Mouse (Mus musculus) frontal cortex, postnatal 25 days (tissue): Measurements from ENCODE around the gene Slc39a5.

ENCODE experiments used
- DNase-seq, 2 experiments: peaks; one replicate each; pipeline ENCODE4 v3.0.0; 2022; ENCODE audit warnings: low spot score in 2 of 2

Gene Slc39a5

DNA sequence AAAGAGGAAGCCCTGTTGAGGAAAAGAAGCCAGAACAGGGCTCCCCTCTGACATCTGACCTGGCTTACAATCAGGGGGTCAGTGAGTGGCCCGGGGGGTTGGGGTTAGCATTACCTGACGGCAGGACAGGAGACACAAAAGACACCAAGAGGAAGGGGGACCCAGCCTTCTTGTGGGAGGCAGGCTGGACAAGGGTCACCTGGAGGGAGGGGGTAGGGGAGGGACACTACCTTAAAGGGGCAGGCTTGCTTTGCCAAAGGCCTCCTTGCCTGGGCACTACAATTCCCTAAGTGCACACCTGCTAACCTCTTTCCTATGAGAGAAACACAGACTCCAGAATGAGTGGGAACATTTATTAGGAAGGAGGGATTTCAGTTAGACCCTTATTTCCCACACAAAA lies at the start of gene Slc39a5:
Slc39a5 (minus strand) TSS at position 174 of the 400 bp plus-strand sequence.
- DNase-seq = no peak

DNA sequence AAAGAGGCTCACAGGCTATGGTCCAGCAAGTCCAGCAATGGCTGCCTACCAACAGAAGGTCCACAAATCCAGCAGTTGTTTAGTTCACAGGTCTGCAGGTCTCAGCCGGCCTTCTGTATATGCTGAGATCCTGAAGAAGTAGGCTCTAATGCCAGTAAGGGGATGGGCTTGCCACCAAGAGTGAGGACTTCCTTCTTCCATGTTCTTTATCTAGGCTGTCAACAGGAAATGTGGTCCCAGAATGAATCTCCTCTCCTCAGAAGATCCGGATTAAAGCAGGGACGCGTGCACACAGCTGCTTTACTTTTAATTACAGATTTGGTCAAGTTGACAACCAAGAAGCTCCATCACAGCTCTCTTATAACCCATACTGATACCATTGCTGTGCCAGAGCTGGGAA lies 44.4 kb upstream of the Slc39a5 start:
- no peak for DNase-seq

DNA sequence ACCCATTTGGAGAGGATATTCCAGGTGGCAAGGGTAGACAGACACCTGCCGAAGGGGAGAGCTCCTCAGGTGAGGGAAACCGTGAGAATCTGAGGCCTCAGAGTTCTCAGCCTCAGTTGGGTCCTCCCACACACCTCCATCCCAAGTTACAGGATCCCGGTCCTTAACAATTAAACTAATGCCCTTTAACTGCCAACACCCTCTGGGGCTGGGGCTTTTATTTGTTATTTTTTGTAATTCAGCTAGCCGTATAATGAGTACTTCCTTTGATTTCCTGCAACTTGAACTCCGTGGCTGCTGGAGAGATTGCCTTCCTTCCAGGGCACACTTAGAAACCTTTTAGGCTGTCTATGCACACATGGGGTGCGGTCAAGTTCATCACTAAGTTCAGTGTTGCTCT lies 43.3 kb upstream of the Slc39a5 start:
- no peak for DNase-seq

DNA sequence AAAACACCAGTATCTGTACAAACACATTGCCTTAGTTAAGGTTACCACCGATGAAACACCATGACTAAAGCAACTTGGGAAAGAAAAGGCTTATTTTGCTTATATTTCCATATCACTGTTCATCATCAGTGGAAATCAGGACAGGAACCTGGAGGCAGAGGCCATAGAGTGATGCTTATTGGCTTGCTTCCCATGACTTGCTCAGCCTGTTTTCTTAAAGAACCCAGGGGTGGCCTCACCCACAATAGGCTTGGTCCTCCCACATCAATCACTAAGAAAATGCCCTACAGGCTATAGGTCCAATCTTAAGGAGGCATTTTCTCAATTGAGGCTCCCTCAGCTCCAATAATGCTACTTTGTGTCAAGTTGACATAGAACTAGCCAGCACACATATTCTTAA lies 41.7 kb upstream of the Slc39a5 start:
- DNase-seq = no peak

DNA sequence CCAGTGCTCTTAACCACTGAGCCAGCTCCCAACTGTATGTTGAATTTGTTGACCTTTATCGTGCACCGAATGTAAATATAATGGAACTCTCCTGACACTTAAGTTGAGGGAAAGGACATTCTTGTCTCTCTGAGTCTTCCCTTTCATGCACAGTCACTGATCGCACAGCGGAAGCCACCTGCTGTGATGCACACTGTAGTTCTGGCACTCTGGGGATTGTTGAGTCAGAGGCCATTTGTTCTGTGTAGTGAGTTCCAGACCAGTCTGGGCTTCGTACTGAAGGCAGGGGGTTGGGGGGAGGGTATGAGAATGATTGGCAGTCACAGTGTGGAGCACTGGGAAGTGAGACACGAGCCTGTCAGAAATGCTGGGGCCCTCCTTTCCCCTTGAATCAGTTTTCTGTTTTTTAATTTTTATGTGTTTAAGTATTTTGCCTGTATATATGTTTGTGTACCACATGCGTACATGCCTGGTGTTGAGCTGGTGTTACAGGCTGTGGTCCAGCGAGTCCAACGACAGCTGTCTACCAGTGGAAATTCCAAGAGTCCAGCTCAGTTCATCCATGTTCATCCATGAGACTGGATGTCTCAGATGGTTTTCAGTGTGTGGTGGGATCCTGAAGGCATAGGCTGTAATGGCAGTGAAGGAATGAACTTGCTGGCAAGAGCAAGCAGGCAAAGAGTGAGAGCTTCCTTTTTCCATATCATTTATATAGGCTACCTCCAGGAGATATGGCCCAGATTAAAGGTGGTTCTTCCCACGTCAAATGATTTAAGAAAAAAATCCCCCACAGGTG lies 40.5 kb upstream of the Slc39a5 start:
- no peak for DNase-seq

DNA sequence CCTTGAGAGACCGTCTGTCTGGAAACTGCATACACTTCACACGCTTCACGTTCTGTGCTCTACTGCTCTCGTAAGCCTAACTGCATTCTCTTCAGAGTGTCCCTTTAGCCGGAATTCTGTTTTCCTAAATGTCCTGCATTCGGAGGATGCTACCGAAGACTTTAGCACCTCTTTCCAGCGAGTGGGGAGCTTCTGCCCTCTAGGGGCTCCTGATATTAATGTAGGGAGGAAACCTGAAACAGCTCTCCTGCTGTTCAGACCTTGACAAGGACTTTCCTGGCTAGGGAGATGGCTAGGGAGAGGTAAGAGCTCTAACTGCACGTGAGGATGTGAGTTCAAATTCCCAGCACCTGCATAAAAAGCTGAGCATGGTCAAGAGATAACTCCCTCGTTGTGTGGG lies 39.4 kb upstream of the Slc39a5 start:
- DNase-seq = no peak

DNA sequence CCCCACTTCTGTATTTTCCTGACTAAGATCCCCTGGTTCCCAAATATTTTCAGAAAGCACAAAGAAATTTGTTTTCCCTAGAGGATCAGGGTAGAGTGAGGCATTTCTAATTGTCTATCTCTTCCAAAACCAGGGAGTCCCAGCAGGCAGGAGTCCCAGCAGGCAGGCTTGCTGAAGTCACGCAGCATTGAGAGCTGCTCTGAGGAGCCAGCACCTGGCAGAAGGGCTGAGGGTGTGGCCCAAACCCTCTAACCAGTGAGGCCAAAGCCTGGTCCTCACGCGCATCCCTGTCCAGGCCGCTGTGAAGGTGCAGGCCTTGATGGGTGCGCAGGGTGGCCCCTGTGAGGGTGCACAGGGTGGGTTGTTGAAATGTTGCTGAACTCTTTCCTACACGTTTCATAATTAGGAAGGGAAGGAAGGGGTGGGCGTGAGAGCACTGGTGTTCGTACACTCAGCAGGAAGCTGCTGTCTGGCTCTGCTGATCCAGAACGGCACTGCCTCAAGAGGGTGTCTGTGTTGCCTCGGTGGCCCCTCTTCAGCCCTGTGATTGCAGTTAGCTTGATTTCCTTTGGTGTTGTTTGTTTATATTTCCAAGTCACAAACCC lies 37.7 kb upstream of the Slc39a5 start:
- no peak for DNase-seq

DNA sequence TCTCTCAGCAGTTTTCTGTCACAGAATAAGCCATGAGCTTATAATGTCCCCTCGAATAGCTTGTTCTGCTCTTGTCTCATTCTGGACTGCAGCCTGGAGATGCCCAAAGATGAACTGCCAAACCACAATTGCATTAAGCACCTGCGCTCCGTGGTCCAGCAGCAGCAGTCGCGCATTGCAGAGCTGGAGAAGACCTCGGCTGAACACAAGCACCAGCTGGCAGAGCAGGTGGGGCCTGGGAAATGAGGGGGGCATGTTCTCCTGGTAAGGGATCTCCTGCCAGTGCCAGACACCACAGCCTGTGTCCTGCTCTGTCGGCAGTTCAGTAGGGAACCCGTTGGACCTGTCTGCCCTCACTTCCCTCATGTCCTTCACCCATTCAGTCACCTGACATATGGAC lies 35.3 kb upstream of the Slc39a5 start:
- no peak for DNase-seq

DNA sequence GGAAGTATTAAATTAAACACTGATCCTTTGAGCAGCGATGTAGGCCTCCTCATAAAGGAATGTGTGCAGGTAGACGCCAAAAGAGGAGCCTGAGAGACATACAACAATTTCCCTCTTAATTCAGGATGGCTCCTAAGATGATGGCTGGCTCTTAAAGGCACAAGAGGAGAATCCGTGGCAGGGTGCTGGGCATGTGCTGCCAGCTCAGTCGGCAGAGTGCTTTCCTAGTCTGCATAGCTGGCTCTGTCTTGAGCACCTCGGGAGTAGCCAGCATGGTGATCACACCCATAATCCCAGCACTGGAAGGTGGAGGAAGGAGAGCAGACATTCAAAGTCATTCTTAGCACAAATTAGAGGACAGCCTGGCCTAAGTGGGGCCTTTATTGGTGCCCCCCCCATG lies 34.8 kb upstream of the Slc39a5 start:
- no peak for DNase-seq

DNA sequence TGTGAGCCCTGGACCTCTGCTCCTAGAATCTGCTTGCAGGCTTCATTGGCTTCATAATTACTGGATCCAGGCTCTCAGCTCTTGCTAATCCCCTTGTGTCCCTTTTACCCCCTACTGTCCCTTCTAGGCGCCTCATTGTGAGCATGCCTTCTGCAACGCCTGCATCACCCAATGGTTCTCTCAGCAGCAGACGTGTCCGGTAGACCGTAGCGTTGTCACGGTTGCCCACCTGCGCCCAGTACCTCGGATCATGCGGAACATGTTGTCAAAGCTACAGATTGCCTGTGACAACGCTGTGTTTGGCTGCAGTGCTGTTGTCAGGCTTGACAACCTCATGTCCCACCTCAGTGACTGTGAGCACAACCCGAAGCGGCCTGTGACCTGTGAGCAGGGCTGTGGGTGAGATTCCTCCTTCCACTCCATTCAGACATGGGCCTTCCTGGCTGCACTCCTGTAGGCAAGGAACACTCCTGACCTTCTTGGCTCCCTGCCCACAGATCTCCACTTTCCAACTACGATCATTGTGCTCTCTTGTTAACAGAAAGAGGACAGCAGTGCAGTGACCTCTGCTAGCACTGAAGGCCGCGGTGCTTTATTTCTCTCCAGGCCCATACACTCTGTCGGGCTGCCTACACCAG lies 34.3 kb upstream of the Slc39a5 start:
- DNase-seq = no peak

DNA sequence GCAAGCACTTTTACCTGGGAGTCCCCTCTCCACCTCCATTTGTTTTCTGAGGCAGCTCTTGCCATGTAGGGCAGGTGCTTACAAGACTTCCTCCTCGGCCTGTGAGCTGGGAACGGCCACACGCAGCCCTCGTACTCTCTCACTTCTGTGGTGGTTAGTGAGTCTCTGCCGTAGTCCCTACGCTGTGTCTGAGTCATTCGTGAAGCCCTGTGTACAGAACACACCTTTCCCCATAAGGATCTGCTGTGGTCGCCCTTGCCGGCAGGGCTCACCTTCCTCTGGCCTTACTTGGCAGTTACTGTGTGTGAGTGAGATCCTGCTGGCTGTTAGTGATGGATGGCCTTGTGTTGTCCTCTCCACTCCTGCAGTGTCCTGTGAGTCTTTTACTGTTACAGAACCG lies 33.7 kb upstream of the Slc39a5 start:
- no peak for DNase-seq

DNA sequence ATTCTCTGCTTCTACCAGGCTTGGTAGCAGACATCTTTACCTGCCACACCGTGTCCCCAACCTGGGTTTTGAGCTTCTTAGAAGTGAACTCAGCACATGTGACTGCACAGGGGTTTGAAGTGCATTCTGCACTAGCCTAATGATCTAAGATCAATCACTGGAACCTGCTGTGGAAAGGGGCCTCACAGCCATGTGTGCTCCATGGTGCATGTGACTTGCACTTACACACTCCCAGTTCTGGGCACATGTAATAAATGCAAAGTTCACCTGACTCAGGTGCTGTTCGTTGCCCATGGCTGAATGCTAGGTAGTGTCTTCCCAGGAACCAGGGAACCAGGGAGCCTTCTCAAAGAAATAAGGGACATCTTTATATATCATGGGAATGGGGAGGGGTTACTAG lies 32.4 kb upstream of the Slc39a5 start:
- DNase-seq = no peak

DNA sequence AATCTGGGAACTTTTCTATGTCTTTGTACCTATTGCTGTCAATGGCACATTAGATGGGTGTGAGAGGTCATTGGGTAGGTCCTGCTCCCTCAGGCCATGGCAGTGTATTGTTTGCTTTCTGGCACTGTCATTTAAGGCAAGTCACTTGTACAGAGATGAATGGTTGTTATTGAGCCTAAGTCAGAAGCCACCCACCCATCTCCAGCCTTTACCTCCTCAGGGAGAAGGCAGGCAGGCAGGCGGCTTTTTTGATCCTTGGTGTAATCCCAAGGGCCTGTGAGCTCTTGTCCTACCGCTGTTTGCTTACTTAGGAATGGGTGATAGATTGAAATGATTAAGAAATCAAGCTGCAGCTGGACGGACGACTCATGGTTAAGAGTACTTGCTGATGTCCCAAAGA lies 28.4 kb upstream of the Slc39a5 start:
- DNase-seq = no peak

DNA sequence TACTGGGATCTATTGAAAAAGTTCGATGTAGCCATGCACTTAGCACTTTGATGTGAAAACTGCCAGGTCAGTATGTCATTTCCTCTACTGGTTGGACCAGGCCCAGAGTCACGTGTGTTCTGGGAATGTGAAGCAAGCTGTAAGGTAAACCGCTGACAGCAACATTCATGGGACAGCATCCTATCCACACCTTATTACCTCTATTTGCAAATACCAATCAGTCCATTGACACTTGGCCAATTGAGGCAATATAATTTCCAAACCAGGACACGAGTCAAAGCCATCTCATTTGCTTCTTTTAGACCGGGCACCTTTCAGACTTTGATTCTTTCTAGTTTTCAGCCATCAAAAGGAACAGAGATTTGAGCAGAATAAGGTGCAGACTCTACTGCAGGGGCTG lies 28.0 kb upstream of the Slc39a5 start:
- no peak for DNase-seq

DNA sequence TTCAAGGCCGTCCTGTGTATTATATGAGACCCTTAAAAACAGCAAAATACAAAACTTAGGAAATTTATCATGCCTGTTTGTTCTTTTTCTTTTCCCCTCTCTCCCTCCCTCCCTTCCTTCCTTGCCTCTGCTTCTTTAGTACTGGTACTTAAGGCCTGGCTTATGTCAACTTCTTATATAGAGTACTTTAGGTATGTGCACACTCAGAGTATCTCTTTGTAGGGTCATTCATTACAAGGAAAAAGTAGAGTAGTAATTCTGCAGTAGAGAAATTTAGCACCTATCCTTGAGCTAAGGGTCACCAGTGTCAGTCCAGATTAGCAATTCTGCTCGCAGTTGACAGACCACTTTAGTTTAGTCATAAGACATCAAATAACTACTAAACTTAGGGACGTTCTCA lies 24.2 kb upstream of the Slc39a5 start:
- DNase-seq = no peak

DNA sequence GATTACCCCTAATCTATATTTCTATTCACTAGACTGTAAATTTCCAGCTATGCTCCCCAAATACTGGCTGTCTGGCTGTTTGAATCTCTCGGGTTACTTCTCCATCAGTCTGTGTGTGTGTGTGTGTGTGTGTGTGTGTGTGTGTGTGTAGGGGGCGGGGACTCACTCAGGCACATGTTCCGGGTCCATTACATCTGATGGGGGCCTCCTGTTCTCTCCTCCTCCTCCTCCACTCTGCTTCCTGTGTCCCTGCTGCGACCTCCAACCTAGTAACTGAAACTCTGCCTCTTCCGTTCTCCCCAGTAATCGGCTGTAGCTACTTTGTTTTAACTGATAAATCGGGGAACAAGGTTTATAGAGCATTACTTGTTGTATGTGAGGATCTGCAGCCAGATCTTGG lies 23.6 kb upstream of the Slc39a5 start:
- DNase-seq = no peak

DNA sequence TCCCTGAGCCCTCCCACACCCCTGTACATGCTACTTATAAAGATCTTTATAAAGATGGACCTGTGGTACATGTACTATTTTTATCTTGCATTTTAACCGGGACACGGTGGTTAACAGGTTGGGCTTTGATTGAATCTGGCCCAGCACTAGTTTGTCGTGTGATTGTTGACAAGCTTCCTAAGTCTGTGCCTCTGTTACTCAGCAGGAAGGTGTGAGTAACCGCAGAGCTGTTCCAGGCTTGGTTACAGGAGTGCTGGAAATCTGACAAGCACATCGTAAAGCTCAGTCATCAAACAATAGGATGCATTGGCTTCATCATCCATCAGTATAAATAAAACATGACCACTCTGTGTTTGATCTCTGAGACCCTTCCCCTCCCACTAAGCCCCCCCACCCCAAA lies 21.4 kb upstream of the Slc39a5 start:
- DNase-seq = no peak

DNA sequence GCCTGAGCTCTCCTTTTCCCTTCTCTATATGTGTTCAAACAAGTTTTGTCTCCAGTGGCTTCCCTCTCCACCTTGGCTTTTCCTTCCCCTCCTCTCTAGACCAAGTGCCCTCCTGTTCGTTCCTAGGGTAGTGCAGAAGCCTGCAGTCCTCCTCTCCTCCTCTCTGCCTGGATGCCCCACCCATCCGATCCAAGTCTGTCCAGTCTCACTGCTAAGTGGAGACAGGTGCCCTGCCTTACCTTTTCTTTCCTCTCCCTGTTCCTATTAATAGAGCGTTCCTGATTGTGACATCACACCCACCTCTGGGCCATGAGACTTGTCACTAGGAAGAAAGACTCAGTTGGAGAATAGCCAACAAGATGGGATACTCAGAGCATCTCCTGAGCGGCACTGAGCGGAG lies 13.8 kb upstream of the Slc39a5 start:
- no peak for DNase-seq

DNA sequence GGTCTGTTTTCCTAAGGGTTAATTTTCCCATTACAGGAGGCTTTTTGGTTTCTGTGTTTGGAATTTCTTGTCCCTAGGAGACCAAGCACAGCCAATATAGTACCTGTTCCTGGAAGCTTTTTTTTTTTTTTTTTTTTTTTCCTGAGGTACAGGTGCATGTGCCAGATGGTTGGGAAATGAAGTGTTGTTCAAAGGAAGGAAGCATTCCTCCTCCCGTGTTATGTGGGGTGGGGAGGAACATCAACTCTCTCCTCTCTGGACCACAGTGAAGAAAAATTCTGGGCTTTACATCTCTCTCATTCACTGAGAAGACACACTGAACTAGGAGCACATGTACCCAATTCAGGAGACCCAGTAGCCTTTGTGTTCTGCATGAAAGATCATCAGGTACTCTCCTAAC lies 12.0 kb upstream of the Slc39a5 start:
- no peak for DNase-seq

DNA sequence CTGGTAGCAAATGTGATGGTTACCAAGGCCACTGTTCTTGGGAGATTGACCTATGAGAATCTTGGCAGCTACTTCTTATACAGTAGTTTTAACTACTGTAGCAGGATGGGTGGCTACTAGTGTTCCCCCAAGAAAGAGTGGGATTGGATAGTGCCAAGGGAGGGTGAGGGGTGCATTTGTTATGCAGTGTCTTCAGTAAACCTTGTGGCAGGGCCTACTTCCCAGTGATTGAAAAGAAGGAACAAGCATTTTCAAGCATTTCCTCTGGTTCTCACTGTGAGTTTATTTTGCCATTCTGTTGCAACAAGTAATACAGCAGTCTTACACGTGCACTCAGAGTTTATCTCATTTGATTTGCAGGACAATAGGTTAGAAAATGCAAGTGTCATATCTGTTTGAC lies 11.5 kb upstream of the Slc39a5 start:
- DNase-seq = no peak

DNA sequence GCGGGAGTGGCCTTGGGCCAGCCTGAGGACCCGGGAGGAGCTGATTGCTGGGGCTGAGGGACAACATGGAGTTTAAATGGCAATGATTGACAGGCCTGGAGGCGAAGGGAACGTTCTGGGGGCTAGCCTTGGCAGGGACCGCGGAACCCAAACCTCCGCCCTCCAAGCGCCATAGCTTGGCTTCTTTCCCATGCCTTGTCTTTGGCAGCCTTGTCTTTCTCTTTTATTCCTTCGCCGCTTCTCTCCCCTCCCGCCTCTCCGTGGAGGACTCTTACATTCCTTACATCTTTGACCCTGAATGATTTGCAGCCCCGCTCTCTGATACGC lies 11.0 kb upstream of the Slc39a5 start:
- no peak for DNase-seq

DNA sequence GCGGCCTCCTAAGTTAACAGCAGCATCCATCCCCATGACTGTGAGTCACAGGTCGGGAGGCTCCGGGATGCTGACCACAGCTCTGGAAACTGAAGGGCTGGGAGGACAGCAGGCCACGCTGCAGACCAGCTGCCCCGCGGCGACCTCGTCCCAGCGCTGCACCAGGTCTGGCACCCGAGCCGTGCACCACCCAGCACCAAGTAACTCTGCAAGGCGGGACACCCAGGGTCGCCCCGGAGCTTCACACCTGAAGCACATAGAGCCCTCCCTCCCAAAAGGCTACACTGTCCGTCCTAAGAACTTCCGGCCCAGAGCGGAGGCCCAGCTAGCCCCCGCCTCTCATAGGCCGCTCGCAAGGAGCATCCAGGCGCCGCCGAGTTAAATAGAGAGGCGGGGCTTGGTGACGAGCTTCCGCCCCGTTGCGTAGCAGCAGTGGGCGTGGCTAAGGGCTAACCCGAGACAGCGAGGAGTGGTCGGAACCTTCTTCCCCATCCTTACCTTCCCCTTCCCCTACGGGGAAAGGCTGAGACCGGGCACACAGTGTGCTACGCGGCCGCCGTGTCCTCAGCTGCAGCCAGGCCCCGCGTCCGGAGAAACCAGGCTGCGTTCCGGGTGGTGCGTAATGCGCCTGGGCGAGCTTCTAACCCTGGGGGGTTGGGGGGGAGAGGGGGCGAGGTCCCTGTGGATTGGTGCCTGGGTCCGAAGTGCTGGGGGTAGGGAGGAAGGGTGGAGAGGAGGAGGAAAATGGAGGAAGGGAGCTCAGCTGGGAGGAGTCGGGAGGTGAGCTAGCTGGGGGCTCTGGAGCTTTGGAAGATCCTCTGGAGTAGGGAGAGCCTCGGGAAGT lies 10.4 kb upstream of the Slc39a5 start, which contains the start of the genes Nabp2 and Rnf41:
Nabp2 (minus strand) TSS at position 282 of the 844 bp plus-strand sequence.
Rnf41 (plus strand) TSS at position 447 of the 844 bp plus-strand sequence.
- peak; percentile 83 to 92 for DNase-seq

DNA sequence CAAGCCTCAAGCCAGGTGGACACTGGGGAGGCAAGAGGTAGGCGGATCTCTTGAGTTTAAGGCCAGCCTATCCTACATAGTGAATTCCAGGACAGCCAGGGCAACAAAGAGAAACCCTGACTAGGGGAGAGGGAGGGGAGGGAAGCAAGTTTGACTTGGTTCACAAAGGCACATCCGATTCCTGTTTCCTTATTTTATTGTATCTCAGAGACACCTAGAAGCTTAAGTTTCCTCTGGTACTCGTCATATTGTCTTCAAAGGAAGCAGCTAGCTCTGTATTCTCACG lies 9.5 kb upstream of the Slc39a5 start:
- DNase-seq = no peak
